Mouse (Mus musculus) liver, adult 2 months (tissue): ENCODE results near the gene Osbpl10.

Experiments
- CTCF ChIP-seq: fragments of 200-500 bp; IDR thresholded peaks from 2 replicates; pipeline ENCODE4 v1.5.1; 2011; ENCODE audit warnings: low read depth, low read length, control low read depth
- POLR2A ChIP-seq: fragments of 200-500 bp; IDR thresholded peaks from 2 replicates; pipeline ENCODE4 v1.6.1; 2011; ENCODE audit warnings: low read length, control low read depth; ENCODE audit not compliant: insufficient read depth; ENCODE audit errors: extremely low read depth

GRCm38 (mm10) chr9:115023137-115023536 lies 44.8 kb downstream of the Osbpl10 start:
- no peak for TF ChIP-seq CTCF
- no peak for TF ChIP-seq POLR2A
